In the genomic region with DNA sequence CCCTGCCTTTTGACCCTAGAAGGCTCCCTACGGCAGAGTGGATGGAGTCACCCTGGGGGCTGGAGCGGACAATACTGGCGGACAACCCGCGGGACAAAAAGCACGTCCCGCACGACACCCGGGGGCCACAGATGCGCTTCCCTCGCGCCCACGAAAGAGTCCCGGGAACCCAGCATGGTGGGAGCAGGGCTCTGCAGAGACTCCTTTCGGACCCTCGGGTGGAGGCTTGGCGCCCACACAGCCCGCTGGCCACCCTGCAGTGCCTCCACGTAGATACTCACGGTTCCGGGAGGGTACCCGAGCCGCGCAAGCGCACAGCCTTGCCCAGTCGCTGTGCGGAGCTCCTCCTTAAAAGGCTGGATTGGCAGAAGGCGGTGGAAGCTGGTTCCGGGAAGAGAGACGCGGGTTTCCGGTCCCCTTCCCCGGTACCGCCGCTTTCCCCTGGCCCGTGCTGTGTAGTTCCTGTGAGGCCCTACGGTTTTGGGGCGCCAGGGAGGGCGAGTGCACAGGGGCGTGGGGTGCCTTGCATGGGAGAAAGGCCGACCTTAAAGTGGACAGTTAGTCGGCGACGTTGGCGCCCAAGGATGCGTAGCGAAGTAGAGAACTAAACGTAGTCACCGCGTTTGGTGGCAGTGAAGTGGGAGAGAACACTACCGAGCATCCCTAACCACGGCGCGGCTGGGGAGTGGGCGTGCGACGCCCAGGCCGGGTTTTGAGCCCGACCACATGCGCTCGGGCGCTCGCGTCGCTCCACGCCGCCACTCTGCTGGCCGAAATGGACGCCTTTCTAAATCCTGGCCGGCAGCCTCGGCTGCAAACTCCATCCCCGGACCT, we compare ENCODE assay signal across 7 mouse cellular contexts. TPM values are rescaled to one million over a fixed set of nuclear protein-coding genes. Genes with fewer than 3 reads are reported as not detected.
DNase-seq lines count a peak whose midpoint lies in the region; ATAC-seq and TF ChIP-seq lines count a peak whose summit lies in the region.

Mettl21a (minus strand) TSS at position 362 of the 834 bp plus-strand sequence.

- peak; percentile 89 for TF ChIP-seq POLR2A in small intestine, adult 2 months (IDR thresholded peaks at IDR 0.05; ENCODE audit: low read depth, low read length)

- no peaks in the 10 kb centered on the region for H3K27me3 ChIP-seq in intestine, embryonic 16.5 days (replicated peaks; ENCODE audit: control insufficient read depth, insufficient read depth, low read length)
- no peaks in the 10 kb centered on the region for H3K27me3 ChIP-seq in midbrain, embryonic 12.5 days
- H3K27me3 ChIP-seq in small intestine, adult 2 months (ENCODE audit: control insufficient read depth, insufficient read depth, low read length): no peaks in the 10 kb centered on the region

- under 1% methylated on average over 72 of the region's 72 CpGs for WGBS in intestine, embryonic 16.5 days
- under 1% methylated on average over 72 of the region's 72 CpGs for WGBS in midbrain, embryonic 12.5 days
- WGBS in small intestine, adult 2 months: under 1% methylated on average over 72 of the region's 72 CpGs

- DNase-seq in adrenal gland, adult 2 months: peak; percentile 95
- DNase-seq in embryo, embryonic 11.5 days (ENCODE audit: low read depth, low spot score): peak; percentile 81
- DNase-seq in gastrocnemius, postnatal 4 days (ENCODE audit: low spot score in 2 of 2): peak; percentile 88 to 93
- peak; percentile 94 for DNase-seq in left cerebral cortex, postnatal 4 days

- H3K9me3 ChIP-seq in intestine, embryonic 16.5 days (ENCODE audit: control insufficient read depth, low read length): no peaks in the 10 kb centered on the region
- H3K9me3 ChIP-seq in midbrain, embryonic 12.5 days: no peaks in the 10 kb centered on the region

- H3K4me3 ChIP-seq in intestine, embryonic 16.5 days (ENCODE audit: low read length): peak within 1 kb of the TSS; percentile 70
- H3K4me3 ChIP-seq in midbrain, embryonic 12.5 days: peak within 1 kb of the TSS; percentile 77
- peak within 1 kb of the TSS; percentile 82 for H3K4me3 ChIP-seq in small intestine, adult 2 months (ENCODE audit: low read depth, low read length)

- ATAC-seq in intestine, embryonic 16.5 days: peak; percentile 95
- ATAC-seq in midbrain, embryonic 12.5 days (ENCODE audit: low FRiP score, low read depth): peak; percentile 95

- H3K9ac ChIP-seq in intestine, embryonic 16.5 days (ENCODE audit: low read depth, low read length): peak within 1 kb of the TSS; percentile 90
- H3K9ac ChIP-seq in midbrain, embryonic 12.5 days (replicated peaks): peak within 1 kb of the TSS; percentile 92

- H3K36me3 ChIP-seq in intestine, embryonic 16.5 days (ENCODE audit: control insufficient read depth, insufficient read depth, low read length): no peaks in the 10 kb centered on the region
- H3K36me3 ChIP-seq in midbrain, embryonic 12.5 days: peaks cover 7% of the 10 kb centered on the region; the same call in 1 of the 2 replicates
- H3K36me3 ChIP-seq in small intestine, adult 2 months (ENCODE audit: control insufficient read depth, insufficient read depth, low read length): no peaks in the 10 kb centered on the region

- no peak for TF ChIP-seq CTCF in small intestine, adult 2 months (IDR thresholded peaks at IDR 0.05; ENCODE audit: extremely low read depth, insufficient read length, insufficient replicate concordance, low read depth, low read length)

- intact Hi-C loops in left cerebral cortex, postnatal 4 days (cut with DNase I): loop anchor here (5.0 kb wide), 2 partner anchors 75 to 90 kb away; partner anchors contain the start of gene Ccnyl1

- peak within 1 kb of the TSS; percentile 98 for H3K27ac ChIP-seq in intestine, embryonic 16.5 days (ENCODE audit: low read length)
- peak within 1 kb of the TSS; percentile 94 for H3K27ac ChIP-seq in midbrain, embryonic 12.5 days (replicated peaks)
- peak within 1 kb of the TSS; percentile 92 for H3K27ac ChIP-seq in small intestine, adult 2 months (ENCODE audit: insufficient read depth, low read depth, low read length)

- H3K4me2 ChIP-seq in intestine, embryonic 16.5 days (ENCODE audit: low read depth, low read length): peak within 1 kb of the TSS; percentile 49
- H3K4me2 ChIP-seq in midbrain, embryonic 12.5 days (replicated peaks): peak within 1 kb of the TSS; percentile 71

- peaks cover 12% of the 10 kb centered on the region for H3K4me1 ChIP-seq in intestine, embryonic 16.5 days (ENCODE audit: control insufficient read depth, insufficient read depth, low read length)
- peaks cover 19% of the 10 kb centered on the region for H3K4me1 ChIP-seq in midbrain, embryonic 12.5 days
- H3K4me1 ChIP-seq in small intestine, adult 2 months (ENCODE audit: control insufficient read depth, insufficient read depth, insufficient read length, low read length): no peaks in the 10 kb centered on the region; the same call in 1 of the 2 replicates

RNA-seq across cellular contexts. Expression of gene Mettl21a, which starts in this region (rescaled TPM):
- total RNA-seq in adrenal gland, adult 2 months (2021): 10 to 100 TPM in 1 of 2 experiments, 1 to 10 TPM in 1; 9.4 to 16.6 TPM
- polyA plus RNA-seq in adrenal gland, adult 2 months (2012; rRNA removed): 13.7 and 17.2 TPM in 2 replicates
- total RNA-seq in gastrocnemius, postnatal 4 days (2021): 10 to 100 TPM; 11.5 to 19.4 TPM
- 17.1 and 19.5 TPM in 2 replicates for polyA plus RNA-seq in intestine, embryonic 16.5 days (2015; fragmentation: Nextera tagmentation; extraction: Ambion mirVana)
- total RNA-seq in left cerebral cortex, postnatal 4 days (2021): 1 to 10 TPM; 7.4 to 8.1 TPM
- 20.5 and 20.6 TPM in 2 replicates for polyA plus RNA-seq in midbrain, embryonic 12.5 days (2016; fragmentation: Nextera tagmentation; extraction: Ambion mirVana)
- polyA plus RNA-seq in small intestine, adult 2 months (2012; rRNA removed): 3.0 and 4.6 TPM in 2 replicates

Comparison
In these comparisons a context has a peak if more than half of its experiments do, and no peak if none do; other contexts are left out.
1. Peak in every context shown above with its lines: DNase-seq, ATAC-seq, H3K4me3 ChIP-seq and H3K27ac ChIP-seq.